Mouse (Mus musculus) bone marrow macrophage, adult 2 months (primary cell): Measurements from ENCODE around the gene Dynlt1c. TPM values are rescaled to one million over a fixed set of nuclear protein-coding genes. Genes with fewer than 3 reads are reported as not detected.
"Not testable (repeated sequence)": the region's sequence is repeated elsewhere in the genome, so short reads cannot be mapped to it uniquely, and the experiment has no call there.

Experiments
- H3K27ac ChIP-seq: 2 replicates; pipeline ENCODE4 v1.5.1; 2012; ENCODE audit warnings: low read depth, low read length; ENCODE audit not compliant: insufficient read depth
- H3K4me1 ChIP-seq: 2 replicates; pipeline ENCODE4 v1.6.1; 2012; ENCODE audit warnings: low read length; ENCODE audit not compliant: control insufficient read depth, insufficient read depth
- H3K4me3 ChIP-seq: 2 replicates; pipeline ENCODE4 v1.5.1; 2012; ENCODE audit warnings: mild to moderate bottlenecking, low read length, moderate library complexity; ENCODE audit not compliant: insufficient read depth
- CTCF ChIP-seq: IDR thresholded peaks from 2 replicates; pipeline ENCODE4 v1.5.1; 2012; ENCODE audit warnings: low read depth, mild to moderate bottlenecking, low read length, moderate library complexity
- POLR2A ChIP-seq: IDR thresholded peaks from 2 replicates; pipeline ENCODE4 v1.6.1; 2012; ENCODE audit warnings: mild to moderate bottlenecking, low read depth, low read length, borderline replicate concordance
- polyA plus RNA-seq: library from polyadenylated mRNA; stranded (reverse); fragments of >200 nt; gene quantifications from 2 replicates; pipeline ENCODE4 v1.2.4, GENCODE M21; 2012; ENCODE audit not compliant: missing spikeins, insufficient read depth, insufficient read length

Gene Dynlt1c
- polyA plus RNA-seq, 1 experiment: 31.5 TPM

- no peak for TF ChIP-seq CTCF
- TF ChIP-seq POLR2A: no peak
- H3K4me3 ChIP-seq: no peak overlapping the region
- 0 out of 2 replicates have a peak, but pooled peaks cover 2% of the 10 kb centered on the region for H3K4me1 ChIP-seq
- no peak overlapping the region for H3K27ac ChIP-seq
These were observed 35.4 kb downstream of the Dynlt1c start for GRCm38 (mm10) chr17:6636861-6637260.

- H3K4me3 ChIP-seq, H3K4me1 ChIP-seq, H3K27ac ChIP-seq: not testable (repeated sequence)
These were observed 36.0 kb downstream of the Dynlt1c start for GRCm38 (mm10) chr17:6637434-6637833.

GRCm38 (mm10) chr17:6638444-6638843 is 37.0 kb downstream of the Dynlt1c start:
- not testable (repeated sequence) for H3K4me1 ChIP-seq, H3K4me3 ChIP-seq, H3K27ac ChIP-seq

- H3K4me3 ChIP-seq, H3K27ac ChIP-seq, H3K4me1 ChIP-seq: not testable (repeated sequence)
These were observed 38.0 kb downstream of the Dynlt1c start for GRCm38 (mm10) chr17:6639486-6639885.

GRCm38 (mm10) chr17:6640044-6640637 is 38.7 kb downstream of the Dynlt1c start:
- not testable (repeated sequence) for H3K27ac ChIP-seq, H3K4me1 ChIP-seq, H3K4me3 ChIP-seq

GRCm38 (mm10) chr17:6640771-6641429 is 39.4 kb downstream of the Dynlt1c start:
- H3K27ac ChIP-seq, H3K4me1 ChIP-seq, H3K4me3 ChIP-seq: not testable (repeated sequence)

GRCm38 (mm10) chr17:6644210-6644609 is 42.7 kb downstream of the Dynlt1c start:
- not testable (repeated sequence) for H3K4me1 ChIP-seq, H3K4me3 ChIP-seq, H3K27ac ChIP-seq

GRCm38 (mm10) chr17:6644673-6645072 is 43.2 kb downstream of the Dynlt1c start:
- not testable (repeated sequence) for H3K4me3 ChIP-seq, H3K27ac ChIP-seq

GRCm38 (mm10) chr17:6645668-6646067 is 44.2 kb downstream of the Dynlt1c start:
- not testable (repeated sequence) for H3K4me3 ChIP-seq, H3K27ac ChIP-seq, H3K4me1 ChIP-seq

More at GRCm38 (mm10) chr17:6644673-6645072, 43.2 kb downstream of the Dynlt1c start:
- not testable (repeated sequence) for H3K4me1 ChIP-seq

- H3K4me1 ChIP-seq, H3K27ac ChIP-seq, H3K4me3 ChIP-seq: not testable (repeated sequence)
These were observed 45.4 kb downstream of the Dynlt1c start for GRCm38 (mm10) chr17:6646841-6647240.

GRCm38 (mm10) chr17:6647452-6647851 is 46.0 kb downstream of the Dynlt1c start:
- not testable (repeated sequence) for H3K4me3 ChIP-seq, H3K27ac ChIP-seq, H3K4me1 ChIP-seq

- H3K27ac ChIP-seq, H3K4me3 ChIP-seq, H3K4me1 ChIP-seq: not testable (repeated sequence)
These were observed 49.6 kb downstream of the Dynlt1c start for GRCm38 (mm10) chr17:6650904-6651565.

- not testable (repeated sequence) for H3K27ac ChIP-seq, H3K4me1 ChIP-seq, H3K4me3 ChIP-seq
These were observed 52.0 kb downstream of the Dynlt1c start for GRCm38 (mm10) chr17:6653341-6653946.

GRCm38 (mm10) chr17:6655087-6655511 is 53.6 kb downstream of the Dynlt1c start:
- Histone ChIP-seq H3K27ac (peak overlapping the region; percentile 67), H3K4me3 (peak overlapping the region; percentile 72)
- H3K4me1 ChIP-seq: not testable (repeated sequence)

GRCm38 (mm10) chr17:6655567-6656281 is 54.3 kb downstream of the Dynlt1c start, which contains the start of gene Dynlt1f:
TSS of gene Dynlt1f (minus strand) at chr17:6655900.
- not testable (repeated sequence) for H3K4me1 ChIP-seq
- Histone ChIP-seq H3K27ac (peak within 1 kb of the TSS; percentile 67), H3K4me3 (peak within 1 kb of the TSS; percentile 72)
